Mouse (Mus musculus): ENCODE results near the gene Slc25a20.

The Slc25a20 gene

DNA sequence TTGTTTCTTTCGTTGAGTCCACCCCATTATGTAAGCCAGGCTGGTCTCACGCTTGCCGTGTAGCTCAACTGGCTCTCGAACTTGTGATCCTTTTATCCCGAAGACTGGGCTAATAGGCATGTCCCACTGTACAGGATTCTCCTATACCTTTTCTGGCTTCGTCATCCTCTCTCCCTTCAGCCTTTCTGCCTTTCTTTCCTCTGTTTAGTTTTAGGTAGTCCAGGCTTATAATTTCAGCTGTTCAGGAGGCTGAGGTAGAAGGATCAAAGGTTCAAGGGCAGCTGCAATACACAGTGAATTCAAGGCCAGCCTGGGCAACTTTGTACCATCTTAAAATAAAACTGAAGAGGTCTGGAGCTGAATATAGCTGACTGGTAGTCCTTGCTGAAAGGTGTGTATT is 25.3 kb downstream of the Slc25a20 start:
- no peak for DNase-seq (ENCODE audit: low read depth)

GRCm38 (mm10) chr9:108687686-108688085 is 25.8 kb downstream of the Slc25a20 start:
- no peak for DNase-seq (ENCODE audit: low read depth)

DNA sequence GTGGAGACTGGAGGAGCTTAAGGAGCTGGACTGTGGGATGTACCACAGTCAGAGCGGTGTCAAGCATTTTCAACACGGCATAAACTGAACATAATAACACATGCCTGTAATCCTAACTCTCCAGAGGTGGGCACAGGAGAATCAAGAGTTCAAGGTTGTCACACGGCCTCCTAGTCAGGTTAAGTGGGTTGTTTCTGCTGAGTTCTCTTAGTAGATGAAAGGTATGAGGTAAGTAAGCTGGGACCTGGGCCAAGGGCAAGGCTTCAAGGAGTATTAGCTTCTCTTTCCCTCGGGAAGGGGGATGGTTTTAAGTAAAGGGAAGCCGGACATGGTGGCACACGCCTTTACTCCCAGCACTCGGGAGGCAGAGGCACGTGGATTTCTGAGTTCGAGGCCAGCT is 26.6 kb downstream of the Slc25a20 start:
- no peak for DNase-seq (ENCODE audit: low read depth)

DNA sequence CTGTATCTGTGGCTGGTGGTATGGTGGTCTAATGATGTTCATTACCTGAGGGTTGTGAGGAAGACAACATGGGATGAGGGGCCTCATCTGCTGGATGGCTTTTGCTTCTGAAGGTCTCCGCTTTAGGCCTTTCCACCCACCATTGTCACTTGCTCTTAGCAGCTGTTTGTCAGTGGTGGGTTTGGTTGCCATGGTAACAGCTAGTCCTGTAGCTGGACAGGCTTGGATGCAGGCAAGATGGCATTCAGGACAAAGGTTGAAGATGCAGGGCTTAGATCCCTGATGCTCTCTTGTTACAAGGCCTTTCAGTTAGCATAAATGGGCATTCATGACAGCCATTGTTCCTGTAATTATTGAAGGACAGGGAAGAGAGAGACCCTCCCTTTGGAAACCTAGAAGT is 27.2 kb downstream of the Slc25a20 start, which contains the start of gene Prkar2a:
TSS of gene Prkar2a (plus strand) at position 209 of the 400 bp plus-strand sequence.
- DNase-seq (ENCODE audit: low read depth): no peak

DNA sequence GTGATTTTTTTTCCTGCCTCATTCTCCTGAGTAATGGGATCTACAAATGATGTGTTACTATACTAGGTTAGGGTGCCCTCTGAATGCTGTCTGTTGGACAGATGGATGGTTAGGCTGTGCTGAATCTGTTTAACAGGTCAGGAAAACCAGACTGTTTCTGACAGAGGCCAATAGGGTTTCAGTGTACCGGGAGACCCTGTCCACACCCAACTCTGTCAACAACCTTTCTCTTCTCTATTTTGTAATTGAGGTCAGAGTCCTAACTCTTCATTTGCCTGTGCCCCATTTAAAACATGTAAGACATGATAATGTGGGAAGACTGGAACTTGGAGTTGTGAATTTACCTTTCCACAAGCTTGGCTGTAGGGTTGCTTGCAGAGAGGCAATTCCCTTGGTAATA is 28.1 kb downstream of the Slc25a20 start:
- no peak for DNase-seq (ENCODE audit: low read depth)

DNA sequence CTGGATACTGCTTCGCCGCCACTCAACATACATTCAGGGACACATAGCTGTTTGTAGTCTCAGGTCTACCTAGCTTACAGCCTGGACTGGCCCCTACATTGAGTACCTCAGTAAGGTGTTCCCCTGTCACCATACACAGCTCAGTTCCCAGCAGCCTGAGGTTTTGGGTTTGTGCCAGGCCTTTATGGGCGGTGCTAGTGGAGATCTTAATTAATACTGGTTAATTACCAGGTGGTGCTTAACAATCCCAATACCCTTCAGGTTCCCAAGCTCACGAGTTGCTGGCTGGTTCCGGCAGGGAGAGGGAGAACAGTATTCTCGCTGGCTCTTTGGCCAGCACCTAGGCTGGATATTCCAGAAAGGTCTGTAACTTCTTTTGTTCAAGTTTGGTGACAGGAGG is 29.0 kb downstream of the Slc25a20 start:
- no peak for DNase-seq (ENCODE audit: low read depth)

GRCm38 (mm10) chr9:108691371-108691770 is 29.5 kb downstream of the Slc25a20 start:
- DNase-seq (ENCODE audit: low read depth): no peak

GRCm38 (mm10) chr9:108691846-108692225 is 29.9 kb downstream of the Slc25a20 start:
- peak; percentile 72 for DNase-seq (ENCODE audit: low read depth)

DNA sequence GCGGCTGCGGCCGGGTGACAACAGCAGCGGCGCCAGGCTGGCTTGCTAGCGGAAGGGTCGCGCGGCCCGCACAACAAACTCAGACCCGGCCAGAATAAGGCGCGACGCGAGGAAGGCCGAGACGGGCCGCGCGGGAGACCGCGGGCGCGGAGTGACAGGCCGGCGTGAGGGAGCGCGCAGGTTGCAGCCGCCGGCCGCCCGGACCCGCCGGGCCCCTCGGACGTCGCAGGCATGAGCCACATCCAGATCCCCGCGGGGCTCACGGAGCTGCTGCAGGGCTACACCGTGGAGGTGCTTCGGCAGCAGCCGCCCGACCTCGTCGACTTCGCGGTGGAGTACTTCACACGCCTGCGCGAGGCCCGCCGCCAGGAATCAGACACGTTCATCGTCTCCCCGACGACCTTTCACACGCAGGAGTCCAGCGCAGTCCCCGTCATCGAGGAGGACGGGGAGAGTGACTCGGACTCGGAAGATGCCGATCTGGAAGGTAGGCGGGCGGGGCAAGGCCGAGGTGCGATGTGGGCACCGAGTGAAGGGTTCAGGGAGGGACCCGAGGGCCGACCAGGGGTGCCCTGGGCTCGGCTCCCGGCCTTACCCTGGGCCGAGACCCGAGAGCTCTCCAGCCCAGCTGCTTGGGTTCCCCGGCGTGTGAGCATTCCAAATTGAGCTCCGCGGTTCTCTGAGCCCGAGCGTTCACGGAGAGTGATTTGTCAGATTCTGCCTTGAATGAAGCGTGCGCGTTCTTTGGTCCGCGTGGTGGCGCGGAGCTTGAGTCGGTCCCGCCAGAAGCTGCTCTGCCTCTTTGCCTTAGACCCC is 30.5 kb downstream of the Slc25a20 start:
- peak; percentile 69 for DNase-seq (ENCODE audit: low read depth)

- DNase-seq (ENCODE audit: low read depth): no peak
These were observed 32.1 kb downstream of the Slc25a20 start for GRCm38 (mm10) chr9:108693946-108694345.

DNA sequence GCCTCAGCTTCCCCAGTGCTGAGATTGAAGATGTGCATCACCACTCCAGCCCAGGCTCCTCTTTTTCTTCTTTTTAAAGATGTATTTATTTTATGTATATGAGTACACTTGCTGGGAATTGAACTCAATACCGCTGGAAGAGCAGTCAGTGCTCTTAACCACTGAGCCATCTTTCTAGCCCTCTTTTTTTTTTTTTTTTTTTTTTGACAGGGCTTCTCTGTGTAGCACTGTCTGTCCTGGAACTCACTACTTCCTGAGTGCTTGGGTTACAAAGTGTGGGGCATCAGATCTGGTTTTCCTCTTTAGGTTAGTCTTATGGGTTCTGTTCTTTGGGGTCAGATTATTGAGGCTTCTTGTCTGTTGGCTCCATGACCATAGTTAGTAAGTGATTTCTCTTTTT is 32.6 kb downstream of the Slc25a20 start:
- no peak for DNase-seq (ENCODE audit: low read depth)

- no peak for DNase-seq (ENCODE audit: low read depth)
These were observed 40.6 kb downstream of the Slc25a20 start for GRCm38 (mm10) chr9:108702476-108702875.

DNA sequence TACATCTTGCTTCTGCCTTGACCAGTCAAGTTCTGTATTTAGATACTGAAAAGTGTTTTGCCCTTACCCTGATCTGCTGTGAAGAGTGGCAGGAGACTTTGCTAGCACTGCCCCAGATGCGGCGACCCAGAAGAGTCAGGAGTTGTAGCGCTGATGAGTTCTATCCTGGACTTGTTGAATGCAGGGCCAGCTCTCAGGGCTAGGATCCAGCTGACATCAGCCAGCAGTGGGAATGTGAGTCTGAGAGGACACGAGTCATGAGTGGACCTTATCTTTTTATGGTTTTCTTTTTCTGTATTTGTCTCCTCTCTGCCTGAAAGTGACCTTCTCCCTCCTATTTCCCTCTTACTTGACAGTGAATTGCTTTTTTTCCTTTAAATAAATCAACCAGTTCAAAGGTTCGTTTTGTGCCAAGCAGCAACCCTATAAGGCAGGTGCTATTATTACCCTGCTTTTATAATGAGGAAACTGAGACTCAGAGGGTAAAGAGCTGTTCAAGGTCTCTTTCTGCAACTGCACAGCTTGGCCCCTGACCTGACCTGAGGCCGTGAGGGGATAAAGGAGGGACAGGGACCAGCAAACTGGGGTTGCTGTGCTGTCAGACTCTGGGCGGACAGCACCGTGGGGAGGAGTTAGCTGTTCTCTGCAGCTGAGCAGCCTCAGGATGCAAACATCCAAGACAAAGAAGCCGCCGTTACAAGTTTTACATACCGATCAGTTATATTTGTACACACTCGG is 41.7 kb downstream of the Slc25a20 start:
- DNase-seq (ENCODE audit: low read depth): no peak

- no peak for DNase-seq (ENCODE audit: low read depth)
These were observed 42.7 kb downstream of the Slc25a20 start for GRCm38 (mm10) chr9:108704591-108704990.

- no peak for DNase-seq (ENCODE audit: low read depth)
These were observed 45.3 kb downstream of the Slc25a20 start for GRCm38 (mm10) chr9:108707212-108707611.

DNA sequence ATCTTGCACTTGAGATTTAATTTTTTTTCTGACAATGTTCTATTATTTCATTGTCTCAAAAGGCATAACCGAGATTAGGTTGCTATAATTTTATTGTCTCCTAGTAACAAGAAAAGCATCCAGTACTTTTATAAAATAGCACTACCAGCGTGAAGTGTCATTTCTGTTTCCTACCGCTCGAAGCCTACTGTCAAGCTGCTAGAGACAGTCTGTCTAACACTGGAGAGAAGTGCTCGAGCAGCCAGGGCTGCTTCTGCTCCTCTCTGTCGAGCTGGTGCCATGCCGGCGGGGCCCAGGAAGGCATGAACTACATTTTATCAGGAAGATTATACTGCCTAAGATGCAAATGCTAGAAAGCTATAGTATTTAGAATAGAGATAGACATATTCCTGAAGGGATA is 46.9 kb downstream of the Slc25a20 start:
- no peak for DNase-seq (ENCODE audit: low read depth)

- no peak for DNase-seq (ENCODE audit: low read depth)
These were observed 48.9 kb downstream of the Slc25a20 start for GRCm38 (mm10) chr9:108710767-108711166.

- DNase-seq (ENCODE audit: low read depth): no peak
These were observed 54.3 kb downstream of the Slc25a20 start for GRCm38 (mm10) chr9:108716199-108716598.

DNA sequence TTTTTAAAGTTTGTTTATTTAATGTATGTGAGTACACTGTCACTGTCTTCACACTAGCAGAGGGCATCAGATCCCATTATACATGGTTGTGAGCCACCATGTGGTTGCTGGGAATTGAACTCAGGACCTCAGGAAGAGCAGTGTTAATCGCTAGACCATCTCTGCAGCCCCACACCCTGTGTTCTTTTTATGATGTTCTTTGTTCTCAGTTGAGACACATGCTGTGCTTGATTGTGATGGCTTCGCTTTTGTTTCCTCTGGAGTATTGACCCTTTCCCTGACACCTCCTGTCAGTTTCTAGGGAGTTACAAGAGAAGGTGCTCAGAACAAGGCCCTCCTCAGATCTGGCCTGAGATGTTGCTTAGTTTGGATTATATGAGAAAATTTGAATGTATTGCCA is 61.9 kb downstream of the Slc25a20 start:
- no peak for DNase-seq (ENCODE audit: low read depth)

GRCm38 (mm10) chr9:108726116-108726515 is 64.2 kb downstream of the Slc25a20 start:
- DNase-seq (ENCODE audit: low read depth): no peak

DNA sequence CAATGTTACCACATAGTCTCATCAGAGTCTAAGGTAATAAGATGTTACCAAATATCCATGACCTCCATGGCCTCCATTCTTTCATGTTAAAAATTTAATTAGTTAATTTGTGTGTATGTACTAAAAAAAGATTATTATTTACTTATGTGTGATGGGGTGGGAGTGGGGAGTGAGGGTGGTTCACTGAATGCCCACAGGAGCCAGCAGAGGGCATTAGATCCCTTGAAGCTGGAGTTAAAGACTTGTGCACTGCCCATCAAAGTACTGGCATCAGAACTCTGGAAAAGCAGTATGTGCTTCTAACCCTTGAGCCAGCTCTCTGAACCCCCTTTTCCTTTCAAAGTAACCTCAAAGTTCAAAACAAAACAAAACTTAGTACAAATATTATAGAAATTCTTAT is 67.2 kb downstream of the Slc25a20 start:
- no peak for DNase-seq (ENCODE audit: low read depth)

DNA sequence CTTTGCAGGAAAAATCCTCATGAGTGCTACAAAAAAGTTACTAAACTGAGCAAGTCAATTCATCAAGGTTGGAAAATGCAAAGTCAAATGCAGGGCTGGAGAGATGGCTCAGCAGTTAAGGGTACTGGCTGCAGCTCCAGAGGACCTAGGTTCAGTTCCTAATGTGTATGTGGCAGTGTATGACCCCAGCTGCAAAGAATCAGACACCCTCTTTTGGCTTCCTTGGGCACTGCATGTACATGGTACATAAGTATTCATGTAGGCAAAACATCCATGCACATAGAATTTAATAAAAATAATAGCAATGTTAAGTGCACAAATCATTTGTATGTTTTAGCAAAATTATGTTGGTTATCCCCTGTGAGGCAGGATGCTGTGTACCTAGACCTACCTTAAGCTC is 70.6 kb downstream of the Slc25a20 start:
- DNase-seq (ENCODE audit: low read depth): no peak
